Mouse (Mus musculus) embryonic facial prominence, embryonic 10.5 days (tissue): ENCODE results near the gene Cadm2. TPM values are rescaled to one million over a fixed set of nuclear protein-coding genes. Genes with fewer than 3 reads are reported as not detected.

Experiments
- DNase-seq: peaks from one replicate; pipeline ENCODE4 v3.0.0-alpha.2; 2017; ENCODE audit warnings: low spot score
- H3K27ac ChIP-seq: fragments of 300-500 bp; sonication (generic); replicated peaks from 2 replicates; pipeline ENCODE4 v1.5.1; 2016; ENCODE audit warnings: mild to moderate bottlenecking
- H3K27me3 ChIP-seq: fragments of 300-500 bp; sonication (generic); replicated peaks from 2 replicates; pipeline ENCODE4 v1.6.1; 2016; ENCODE audit warnings: low read depth, mild to moderate bottlenecking; ENCODE audit not compliant: poor library complexity, severe bottlenecking
- H3K36me3 ChIP-seq: fragments of 300-500 bp; sonication (generic); replicated peaks from 2 replicates; pipeline ENCODE4 v1.6.1; 2016; ENCODE audit warnings: mild to moderate bottlenecking, moderate library complexity
- H3K4me1 ChIP-seq: fragments of 300-500 bp; sonication (generic); 2 replicates; pipeline ENCODE4 v1.6.1; 2016
- H3K4me3 ChIP-seq: fragments of 300-500 bp; sonication (generic); 2 replicates; pipeline ENCODE4 v1.5.1; 2016; ENCODE audit warnings: mild to moderate bottlenecking, moderate library complexity
- H3K9me3 ChIP-seq: fragments of 300-500 bp; sonication (generic); 2 replicates; pipeline ENCODE4 v1.6.1; 2016; ENCODE audit warnings: mild to moderate bottlenecking
- WGBS: fragments of 180-500 bp; shearing (Covaris S2); methylation state at CpG from one replicate; pipeline ENCODE4 v1.1.7; 2016; 5-methylcytosine and 5-hydroxymethylcytosine counted together
- polyA plus RNA-seq: library from polyadenylated mRNA; unstranded; fragments of >200 nt; fragmentation: Nextera tagmentation; extraction: Ambion mirVana; gene quantifications from 2 replicates; pipeline ENCODE4 v1.2.1, GENCODE M21; 2016

Cadm2 gene
- polyA plus RNA-seq, 1 experiment from 2014 or later = 1.5 TPM

- DNase-seq = no peak
- H3K27me3 ChIP-seq = no peaks in the 10 kb centered on the region
- WGBS = 83% methylated on average over 5 of the region's 5 CpGs
- H3K36me3 ChIP-seq = no peaks in the 10 kb centered on the region
- no peaks in the 10 kb centered on the region for H3K4me1 ChIP-seq
- H3K27ac ChIP-seq = no peak overlapping the region
- no peaks in the 10 kb centered on the region for H3K9me3 ChIP-seq
- no peak overlapping the region for H3K4me3 ChIP-seq
Measured at GRCm38 (mm10) chr16:66968336-66968735, 652.4 kb downstream of the Cadm2 start.

GRCm38 (mm10) chr16:66967686-66968085 lies 653.0 kb downstream of the Cadm2 start:
- no peak overlapping the region for H3K27ac ChIP-seq
- DNase-seq = no peak

GRCm38 (mm10) chr16:66959146-66959545 lies 661.6 kb downstream of the Cadm2 start:
- no peaks in the 10 kb centered on the region for H3K9me3 ChIP-seq
- H3K36me3 ChIP-seq = no peaks in the 10 kb centered on the region
- WGBS = 66% methylated on average over 3 of the region's 3 CpGs
- DNase-seq = no peak
- no peak overlapping the region for H3K4me3 ChIP-seq
- H3K27me3 ChIP-seq = no peaks in the 10 kb centered on the region
- no peaks in the 10 kb centered on the region for H3K4me1 ChIP-seq
- H3K27ac ChIP-seq = no peak overlapping the region

More at GRCm38 (mm10) chr16:66967686-66968085, 653.0 kb downstream of the Cadm2 start:
- no peaks in the 10 kb centered on the region for H3K27me3 ChIP-seq
- H3K9me3 ChIP-seq = no peaks in the 10 kb centered on the region
- no peaks in the 10 kb centered on the region for H3K4me1 ChIP-seq
- no peak overlapping the region for H3K4me3 ChIP-seq
- no peaks in the 10 kb centered on the region for H3K36me3 ChIP-seq
- 78% methylated on average over 8 of the region's 8 CpGs for WGBS

GRCm38 (mm10) chr16:66955876-66956275 lies 664.8 kb downstream of the Cadm2 start:
- Histone ChIP-seq H3K4me3 (no peak overlapping the region), H3K27ac (no peak overlapping the region), H3K36me3 (no peaks in the 10 kb centered on the region), H3K4me1 (no peaks in the 10 kb centered on the region), H3K27me3 (no peaks in the 10 kb centered on the region), H3K9me3 (no peaks in the 10 kb centered on the region)
- 89% methylated on average over 2 of the region's 2 CpGs for WGBS
- no peak for DNase-seq

GRCm38 (mm10) chr16:66936332-66936731 lies 684.4 kb downstream of the Cadm2 start:
- DNase-seq = no peak
- Histone ChIP-seq H3K4me3 (no peak overlapping the region), H3K27ac (no peak overlapping the region), H3K27me3 (no peaks in the 10 kb centered on the region), H3K9me3 (no peaks in the 10 kb centered on the region), H3K4me1 (no peaks in the 10 kb centered on the region), H3K36me3 (no peaks in the 10 kb centered on the region)
- WGBS = 86% methylated on average over 6 of the region's 6 CpGs

GRCm38 (mm10) chr16:66925517-66925916 lies 695.2 kb downstream of the Cadm2 start:
- Histone ChIP-seq H3K9me3 (no peaks in the 10 kb centered on the region), H3K36me3 (no peaks in the 10 kb centered on the region), H3K4me1 (no peaks in the 10 kb centered on the region), H3K27ac (no peak overlapping the region), H3K4me3 (no peak overlapping the region), H3K27me3 (no peaks in the 10 kb centered on the region)
- WGBS = 41% methylated on average over 1 of the region's 1 CpGs
- DNase-seq = no peak

- Histone ChIP-seq H3K4me3 (no peak overlapping the region), H3K27me3 (no peaks in the 10 kb centered on the region), H3K27ac (no peak overlapping the region), H3K9me3 (no peaks in the 10 kb centered on the region), H3K36me3 (no peaks in the 10 kb centered on the region), H3K4me1 (no peaks in the 10 kb centered on the region)
- 80% methylated on average over 2 of the region's 2 CpGs for WGBS
- DNase-seq = no peak
Measured at GRCm38 (mm10) chr16:66922753-66923152, 698.0 kb downstream of the Cadm2 start.

GRCm38 (mm10) chr16:66921414-66921915 lies 699.2 kb downstream of the Cadm2 start:
- H3K27me3 ChIP-seq = no peaks in the 10 kb centered on the region
- no peaks in the 10 kb centered on the region for H3K36me3 ChIP-seq
- H3K4me3 ChIP-seq = no peak overlapping the region
- H3K9me3 ChIP-seq = no peaks in the 10 kb centered on the region
- no peak for DNase-seq
- 83% methylated on average over 1 of the region's 1 CpGs for WGBS
- no peaks in the 10 kb centered on the region for H3K4me1 ChIP-seq
- H3K27ac ChIP-seq = no peak overlapping the region

GRCm38 (mm10) chr16:66919889-66920402 lies 700.8 kb downstream of the Cadm2 start:
- H3K9me3 ChIP-seq = no peaks in the 10 kb centered on the region
- H3K27ac ChIP-seq = no peak overlapping the region
- no peak overlapping the region for H3K4me3 ChIP-seq
- WGBS = 84% methylated on average over 12 of the region's 12 CpGs
- H3K27me3 ChIP-seq = no peaks in the 10 kb centered on the region
- DNase-seq = no peak
- H3K36me3 ChIP-seq = no peaks in the 10 kb centered on the region
- no peaks in the 10 kb centered on the region for H3K4me1 ChIP-seq

- no peak overlapping the region for H3K4me3 ChIP-seq
- DNase-seq = no peak
- no peaks in the 10 kb centered on the region for H3K9me3 ChIP-seq
- H3K36me3 ChIP-seq = no peaks in the 10 kb centered on the region
- 87% methylated on average over 3 of the region's 3 CpGs for WGBS
- H3K27me3 ChIP-seq = no peaks in the 10 kb centered on the region
- no peaks in the 10 kb centered on the region for H3K4me1 ChIP-seq
- H3K27ac ChIP-seq = no peak overlapping the region
Measured at GRCm38 (mm10) chr16:66901801-66902200, 718.9 kb downstream of the Cadm2 start.

GRCm38 (mm10) chr16:66900664-66901063 lies 720.0 kb downstream of the Cadm2 start:
- Histone ChIP-seq H3K27ac (no peak overlapping the region), H3K27me3 (no peaks in the 10 kb centered on the region), H3K9me3 (no peaks in the 10 kb centered on the region), H3K36me3 (no peaks in the 10 kb centered on the region), H3K4me1 (no peaks in the 10 kb centered on the region), H3K4me3 (no peak overlapping the region)
- no peak for DNase-seq
- 52% methylated on average over 4 of the region's 4 CpGs for WGBS

GRCm38 (mm10) chr16:66892359-66892758 lies 728.3 kb downstream of the Cadm2 start:
- no peaks in the 10 kb centered on the region for H3K4me1 ChIP-seq
- H3K27ac ChIP-seq = no peak overlapping the region
- 88% methylated on average over 6 of the region's 6 CpGs for WGBS
- no peak overlapping the region for H3K4me3 ChIP-seq
- no peaks in the 10 kb centered on the region for H3K27me3 ChIP-seq
- no peaks in the 10 kb centered on the region for H3K36me3 ChIP-seq
- DNase-seq = no peak
- H3K9me3 ChIP-seq = no peaks in the 10 kb centered on the region

GRCm38 (mm10) chr16:66891559-66892247 lies 729.0 kb downstream of the Cadm2 start:
- H3K4me3 ChIP-seq = no peak overlapping the region
- WGBS = 65% methylated on average over 6 of the region's 6 CpGs
- H3K27ac ChIP-seq = no peak overlapping the region
- no peaks in the 10 kb centered on the region for H3K9me3 ChIP-seq
- DNase-seq = no peak
- H3K36me3 ChIP-seq = no peaks in the 10 kb centered on the region
- H3K4me1 ChIP-seq = no peaks in the 10 kb centered on the region
- H3K27me3 ChIP-seq = no peaks in the 10 kb centered on the region
